Mouse (Mus musculus): ENCODE measurements at regions not wholly inside any gene's neighbourhood (a gene's known extent, or its start where the extent isn't known, plus 50 kb on each side); places are given as distances from the start of the nearest gene placed in this dataset.

DNA sequence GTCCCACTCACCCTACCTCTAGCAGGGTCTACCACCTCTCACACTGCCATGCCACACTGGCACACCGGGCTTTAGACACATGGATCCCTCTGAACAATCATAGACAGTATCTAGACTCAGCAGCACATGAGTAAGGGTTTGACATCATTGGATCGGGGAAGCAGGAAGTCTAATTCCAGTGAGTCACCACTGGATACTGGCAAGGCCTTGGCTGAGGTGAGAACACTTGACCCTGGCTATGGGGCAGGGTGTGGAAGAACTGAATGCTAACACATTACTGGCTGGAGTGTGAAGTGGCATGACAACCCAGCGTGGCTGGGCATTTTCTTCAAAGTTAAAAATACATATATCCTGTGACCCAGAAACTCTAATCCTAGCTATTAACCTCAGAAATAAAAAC lies 114.4 kb downstream of the H2afy start:
- no peak for DNase-seq (ENCODE audit: low spot score in 2 of 2)

- no peak for DNase-seq (ENCODE audit: low spot score in 2 of 2)
Observed at GRCm38 (mm10) chr13:56014006-56014405, 122.2 kb downstream of the H2afy start.

DNA sequence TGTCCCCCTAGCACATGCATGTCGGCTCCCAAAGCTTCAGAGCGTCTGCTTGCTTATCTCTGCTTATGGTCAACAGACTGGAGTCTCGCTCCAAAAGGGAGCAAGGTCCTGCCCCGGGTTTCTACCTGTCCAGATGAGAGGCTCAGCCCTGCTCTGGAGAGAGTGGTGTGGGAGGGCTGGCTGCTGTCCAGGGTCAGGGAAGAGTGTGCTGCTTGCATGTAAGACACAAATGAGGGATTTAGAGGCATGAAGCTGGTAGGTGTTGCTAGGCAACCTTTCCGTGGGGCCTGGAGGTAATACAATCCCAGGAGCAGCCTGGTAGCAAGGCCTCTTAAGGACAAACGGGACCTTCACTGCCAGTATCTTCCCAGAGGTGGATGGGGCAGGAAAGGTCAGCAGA lies 125.7 kb downstream of the H2afy start:
- DNase-seq (ENCODE audit: low spot score in 2 of 2) = no peak

DNA sequence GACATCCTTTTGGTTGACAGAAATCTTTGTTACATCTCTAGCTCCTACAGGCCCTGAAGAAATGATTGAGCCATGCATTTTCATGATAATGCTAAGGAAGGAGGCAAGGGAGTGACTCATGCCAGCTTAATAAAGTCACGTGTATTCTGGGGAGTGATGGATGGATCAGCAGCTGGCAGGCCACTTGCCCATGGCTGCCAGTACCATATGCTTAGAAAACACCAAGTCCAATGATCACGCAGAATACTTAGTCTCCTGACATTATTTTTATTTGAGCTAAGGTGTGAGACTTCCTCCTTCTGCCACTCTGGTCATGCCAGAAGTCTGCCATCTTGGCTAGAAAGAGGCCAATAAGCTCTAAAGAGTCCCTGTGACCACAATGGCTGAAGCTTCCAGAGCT lies 129.3 kb downstream of the H2afy start:
- DNase-seq (ENCODE audit: low spot score in 2 of 2) = no peak

- DNase-seq (ENCODE audit: low spot score in 2 of 2) = no peak
Observed at GRCm38 (mm10) chr13:56005746-56006145, 130.4 kb downstream of the H2afy start.

GRCm38 (mm10) chr13:56003724-56004393 lies 132.3 kb downstream of the H2afy start:
- DNase-seq (ENCODE audit: low spot score in 2 of 2) = peak; percentile 50 to 66

DNA sequence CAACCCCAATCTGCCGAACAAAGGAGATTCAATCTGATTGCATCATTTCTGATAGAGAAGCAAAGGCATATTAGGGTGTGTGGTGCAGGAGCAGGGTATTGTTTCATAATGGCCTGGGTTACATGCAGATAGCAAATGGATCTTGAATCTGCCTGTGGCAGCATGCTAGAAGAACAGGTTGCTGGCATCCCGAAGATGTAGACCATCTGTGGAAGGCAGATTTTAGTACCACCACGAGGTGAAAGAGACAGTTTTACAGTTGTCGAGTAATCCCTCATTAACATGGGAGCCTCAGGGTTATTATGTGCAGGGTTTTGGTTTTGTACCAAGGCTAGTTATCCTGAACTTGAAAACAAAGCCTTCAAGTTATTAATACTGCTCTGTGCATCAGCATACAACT lies 140.9 kb downstream of the H2afy start:
- no peak for DNase-seq (ENCODE audit: low spot score in 2 of 2)

DNA sequence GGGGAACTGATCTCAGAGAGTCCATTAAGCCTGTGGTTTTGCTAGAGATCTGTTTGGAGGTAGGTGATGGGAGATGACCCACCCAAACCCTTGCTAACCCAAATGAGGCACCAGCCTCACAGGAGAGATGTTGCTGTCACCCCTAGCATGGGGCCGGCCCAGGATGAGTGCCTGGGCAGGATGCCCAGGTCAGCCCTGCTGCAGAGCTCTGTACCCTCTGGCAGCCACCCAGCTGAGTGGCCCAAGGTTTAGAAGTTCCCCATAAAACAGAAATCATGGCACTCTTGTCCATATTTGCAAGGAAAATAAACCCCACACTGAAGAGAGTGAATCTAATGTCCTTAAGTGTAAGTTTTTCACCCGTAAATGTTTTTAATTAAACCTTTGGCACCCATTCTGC lies 141.7 kb downstream of the H2afy start:
- DNase-seq (ENCODE audit: low spot score in 2 of 2) = peak; percentile 48 to 54

DNA sequence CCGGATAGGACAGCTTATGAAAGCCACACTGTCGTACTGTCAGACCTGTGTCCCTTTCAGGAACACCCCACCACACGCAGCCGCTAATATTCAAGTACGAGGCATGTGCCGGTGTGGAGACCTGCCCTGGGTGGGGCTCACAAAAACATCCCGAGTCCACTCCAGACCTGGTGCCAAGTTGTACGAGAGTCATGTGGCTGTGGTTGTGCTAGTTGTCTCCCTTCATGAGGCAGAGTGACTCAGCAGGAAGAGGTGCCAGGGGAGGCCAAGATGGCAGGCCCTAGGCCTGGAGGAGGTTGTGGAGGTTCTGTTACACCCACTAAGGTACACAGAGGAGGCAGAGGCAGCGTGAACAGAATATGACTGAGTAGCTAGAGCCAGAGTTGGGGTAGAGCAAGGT lies 143.5 kb downstream of the H2afy start:
- no peak for DNase-seq (ENCODE audit: low spot score in 2 of 2)

DNA sequence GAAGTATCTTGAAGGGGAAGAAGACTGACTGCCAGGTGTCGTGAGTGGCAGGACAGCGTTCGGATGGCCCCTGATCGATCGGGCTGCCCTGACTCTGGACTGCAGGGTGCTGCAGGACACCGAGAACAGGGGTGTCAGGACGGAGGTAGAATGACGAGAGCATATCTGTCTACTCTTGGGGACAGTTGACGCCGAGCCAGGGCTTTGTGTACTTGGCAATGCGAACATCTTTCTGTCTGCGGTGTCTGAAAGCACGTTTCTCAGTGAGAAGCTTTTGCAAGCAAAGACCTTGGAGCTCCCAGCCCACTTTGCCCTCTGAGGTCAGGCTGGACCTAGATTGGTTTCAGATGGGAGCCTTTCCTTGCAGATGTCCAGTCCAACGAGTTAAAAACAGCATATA lies 144.9 kb downstream of the H2afy start:
- DNase-seq (ENCODE audit: low spot score in 2 of 2) = no peak

- DNase-seq (ENCODE audit: low spot score in 2 of 2) = no peak
Observed at GRCm38 (mm10) chr13:55990186-55990585, 146.0 kb downstream of the H2afy start.

- DNase-seq (ENCODE audit: low spot score in 2 of 2) = no peak
Observed at GRCm38 (mm10) chr13:55989401-55989800, 146.8 kb downstream of the H2afy start.

DNA sequence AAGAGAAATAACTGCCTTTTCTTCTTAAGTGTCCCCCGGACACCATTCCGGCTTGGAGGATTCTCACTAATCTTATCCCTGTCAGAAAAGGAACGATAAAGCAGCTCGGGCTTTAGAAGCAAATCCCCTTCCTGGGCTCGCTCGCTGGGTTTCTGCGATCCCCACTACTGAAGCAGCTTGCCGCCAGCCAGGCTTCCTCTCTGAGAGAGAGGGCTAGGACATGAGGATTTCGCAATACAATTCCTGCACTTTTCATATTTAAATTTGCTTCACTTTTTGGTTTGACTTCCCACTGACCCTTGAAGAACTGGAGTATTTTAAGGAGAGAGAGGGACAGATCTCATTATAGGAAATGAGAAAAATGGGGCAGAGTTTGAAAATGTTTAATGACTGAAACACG lies 149.4 kb upstream of the Pitx1 start:
- no peak for DNase-seq (ENCODE audit: low spot score in 2 of 2)

DNA sequence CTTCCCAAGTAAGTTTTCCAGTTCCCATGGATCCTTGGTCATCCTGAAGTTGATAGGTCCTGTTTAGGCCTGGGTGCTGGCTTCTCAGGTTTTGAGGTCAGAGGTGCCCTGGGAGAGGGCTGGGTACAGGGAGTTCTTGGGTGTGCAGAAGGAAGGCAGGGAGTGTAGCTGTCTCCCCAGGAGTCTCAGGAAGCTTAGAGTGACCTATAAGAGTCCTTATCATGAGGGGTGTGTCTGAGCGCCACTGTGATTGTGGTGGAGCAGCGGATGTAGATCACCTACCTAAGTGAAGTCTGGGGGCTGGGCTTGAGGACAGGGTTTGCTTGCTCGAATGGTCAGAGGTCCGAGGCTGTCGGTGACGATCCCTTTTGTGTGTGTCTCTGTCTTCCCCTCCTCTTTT lies 148.8 kb upstream of the Pitx1 start:
- no peak for DNase-seq (ENCODE audit: low spot score in 2 of 2)

DNA sequence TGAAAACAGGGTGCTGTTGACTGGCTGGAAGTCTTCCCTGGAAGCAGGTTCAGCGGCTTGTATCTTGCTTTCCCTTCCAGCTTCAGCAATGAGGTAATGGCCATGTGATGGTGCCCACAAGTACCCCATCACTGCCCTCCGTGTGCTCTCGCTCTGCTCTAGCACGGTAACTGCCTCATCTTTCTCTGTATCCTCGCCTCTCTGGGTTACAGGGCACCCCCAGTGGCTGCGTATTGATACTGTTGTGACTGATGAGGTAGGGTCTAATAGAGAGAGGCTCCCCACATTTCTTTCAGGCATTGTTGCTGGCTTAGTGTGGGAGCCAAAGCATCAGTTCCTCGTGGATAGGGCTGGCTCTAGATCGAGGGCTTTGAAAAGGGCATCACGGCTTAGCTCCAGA lies 147.9 kb upstream of the Pitx1 start:
- no peak for DNase-seq (ENCODE audit: low spot score in 2 of 2)

DNA sequence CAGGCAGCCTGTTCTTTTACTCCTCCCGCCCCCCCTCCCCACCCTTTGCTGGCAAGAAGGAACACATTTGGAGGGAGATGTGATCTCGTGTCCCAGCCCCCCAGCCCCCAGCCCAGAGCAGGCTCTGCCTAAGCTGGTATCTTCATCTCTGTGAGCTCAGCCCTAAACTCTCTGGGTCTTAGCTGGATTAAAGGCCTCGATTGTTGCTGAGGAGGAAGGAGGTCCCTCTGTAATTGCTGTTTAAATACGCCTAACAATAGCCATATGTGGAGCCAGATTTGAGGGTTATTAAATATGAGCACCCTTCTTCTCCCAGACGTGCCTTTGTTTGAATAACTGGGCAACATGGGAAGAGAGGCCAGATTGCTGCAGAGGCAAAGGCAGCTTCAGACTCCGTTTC lies 145.0 kb upstream of the Pitx1 start:
- DNase-seq (ENCODE audit: low spot score in 2 of 2) = no peak

DNA sequence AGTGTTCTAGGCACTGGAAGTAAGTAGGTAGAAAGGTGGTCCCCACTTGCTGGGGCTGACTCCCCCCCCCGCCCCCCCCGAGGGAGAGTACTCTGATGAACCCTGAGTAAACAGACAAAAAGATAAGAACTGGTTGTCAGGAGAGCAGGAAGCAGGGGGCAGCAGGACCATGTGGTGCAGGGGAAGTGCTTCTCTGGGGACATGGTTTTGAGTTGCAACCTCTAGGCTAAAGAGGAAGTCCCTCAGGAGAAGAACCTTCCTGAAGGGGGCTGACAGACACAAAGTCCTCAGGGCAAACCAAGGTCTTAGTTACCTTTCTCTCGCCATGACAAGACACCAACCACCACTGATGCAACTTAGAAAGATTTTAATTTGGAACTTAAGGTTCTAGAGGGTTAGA lies 141.9 kb upstream of the Pitx1 start:
- no peak for DNase-seq (ENCODE audit: low spot score in 2 of 2)

- no peak for DNase-seq (ENCODE audit: low spot score in 2 of 2)
Observed at GRCm38 (mm10) chr13:55976911-55977381, 141.0 kb upstream of the Pitx1 start.

DNA sequence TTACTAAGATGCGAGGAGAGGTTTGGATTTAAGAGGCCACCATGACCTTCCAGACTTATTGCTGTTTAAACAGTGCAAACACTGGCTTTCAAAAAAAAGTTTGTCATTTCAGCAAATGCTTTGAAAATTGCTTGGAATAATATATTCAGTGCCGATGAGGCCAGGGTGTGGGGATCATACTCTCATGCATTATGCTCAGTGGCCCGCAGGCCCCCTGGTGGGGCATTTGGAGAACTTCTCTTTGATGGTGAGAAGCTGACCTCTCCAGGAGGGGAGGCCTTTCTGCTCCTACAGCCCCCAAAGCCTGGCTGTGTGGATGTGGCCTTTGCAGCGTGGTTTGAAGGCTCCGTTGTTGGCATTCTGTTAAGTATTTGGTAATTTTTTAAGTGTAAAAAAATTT lies 138.1 kb upstream of the Pitx1 start:
- DNase-seq (ENCODE audit: low spot score in 2 of 2) = no peak

- no peak for DNase-seq (ENCODE audit: low spot score in 2 of 2)
Observed at GRCm38 (mm10) chr13:55970687-55971086, 134.7 kb upstream of the Pitx1 start.

DNA sequence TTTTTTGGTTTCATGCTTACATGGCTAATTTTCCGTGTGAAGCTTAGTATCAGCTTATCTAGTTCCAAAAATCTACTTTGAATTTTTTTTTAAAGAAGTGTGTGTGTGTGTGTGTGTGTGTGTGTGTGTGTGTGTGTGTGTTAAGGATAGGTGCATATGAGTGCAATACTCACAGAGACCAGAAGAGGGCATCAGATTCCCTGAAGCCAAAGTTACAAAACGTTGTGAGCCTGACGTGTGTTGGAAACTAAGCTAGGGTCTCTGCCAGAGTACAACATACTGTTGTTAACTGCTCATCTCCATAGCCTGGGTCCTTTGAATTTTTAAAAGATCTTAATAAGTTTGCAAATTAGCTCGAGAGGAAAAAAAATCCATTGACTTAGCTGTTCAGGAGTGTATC lies 133.5 kb upstream of the Pitx1 start:
- DNase-seq (ENCODE audit: low spot score in 2 of 2) = no peak

DNA sequence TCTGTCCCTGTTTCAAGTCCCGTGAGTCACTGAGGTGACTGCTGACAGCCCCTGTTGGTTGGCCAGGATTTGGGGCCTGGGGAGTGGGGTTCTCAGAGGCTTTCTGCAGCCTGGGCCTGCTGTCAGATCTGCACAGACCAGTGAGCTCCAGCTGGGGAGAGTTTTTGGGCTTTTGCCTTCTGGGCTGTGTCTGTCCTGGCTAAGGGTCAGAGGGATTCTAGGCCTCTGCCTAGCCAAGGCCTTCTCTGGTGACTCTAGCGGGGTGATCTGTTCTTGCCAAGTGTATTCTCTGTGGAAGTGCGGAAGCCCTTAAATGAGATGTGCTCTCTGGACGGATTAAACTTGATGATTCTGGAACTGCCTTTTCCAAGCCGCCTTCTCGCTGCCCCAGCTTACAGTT lies 131.2 kb upstream of the Pitx1 start:
- DNase-seq (ENCODE audit: low spot score in 2 of 2) = no peak

GRCm38 (mm10) chr13:55963005-55963620 lies 127.1 kb upstream of the Pitx1 start:
- DNase-seq (ENCODE audit: low spot score in 2 of 2) = peak; percentile 59 to 63
